Mouse (Mus musculus) adrenal gland, postnatal 14 days (tissue): ENCODE measurements at regions not wholly inside any gene's neighbourhood (a gene's known extent, or its start where the extent isn't known, plus 50 kb on each side); places are given as distances from the start of the nearest gene placed in this dataset.

ENCODE experiments used
- DNase-seq: peaks from one replicate; pipeline ENCODE4 v3.0.0; 2021; ENCODE audit warnings: mixed read lengths

DNA sequence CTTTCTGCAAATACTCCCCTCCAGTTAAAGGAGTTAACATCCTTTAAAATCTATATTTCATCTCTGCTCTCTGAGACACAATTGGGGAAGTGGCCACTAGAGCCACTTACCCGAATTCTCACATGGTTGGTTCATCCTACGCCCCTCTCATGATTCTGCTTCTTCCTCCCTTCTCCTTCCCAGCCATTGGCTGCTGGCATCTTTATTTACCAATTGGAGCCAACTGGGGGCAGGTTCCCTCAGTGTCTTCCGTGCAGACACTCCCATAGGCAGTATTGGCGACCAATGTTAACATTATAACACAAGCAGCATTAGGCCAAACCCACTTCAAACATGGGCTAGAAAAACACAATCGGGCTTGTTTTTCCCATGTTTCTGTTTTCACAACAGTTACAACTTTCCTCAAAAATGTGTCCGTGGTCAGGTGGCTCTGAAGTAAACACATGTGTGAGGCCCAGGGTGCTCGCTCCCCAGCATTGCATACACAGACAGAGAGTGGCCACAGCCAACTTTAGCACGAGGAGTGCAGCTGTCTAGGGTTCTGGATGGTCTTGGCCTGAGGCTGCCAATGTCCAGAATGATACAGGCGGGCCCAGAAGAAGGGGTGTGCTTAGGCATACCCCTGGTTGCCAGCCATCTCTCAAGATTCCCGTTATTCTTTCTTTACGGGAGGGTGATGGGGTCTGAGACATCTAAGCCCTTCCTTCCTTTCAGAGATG is 119.1 kb downstream of the Zfp706 start:
- DNase-seq, result no peak

DNA sequence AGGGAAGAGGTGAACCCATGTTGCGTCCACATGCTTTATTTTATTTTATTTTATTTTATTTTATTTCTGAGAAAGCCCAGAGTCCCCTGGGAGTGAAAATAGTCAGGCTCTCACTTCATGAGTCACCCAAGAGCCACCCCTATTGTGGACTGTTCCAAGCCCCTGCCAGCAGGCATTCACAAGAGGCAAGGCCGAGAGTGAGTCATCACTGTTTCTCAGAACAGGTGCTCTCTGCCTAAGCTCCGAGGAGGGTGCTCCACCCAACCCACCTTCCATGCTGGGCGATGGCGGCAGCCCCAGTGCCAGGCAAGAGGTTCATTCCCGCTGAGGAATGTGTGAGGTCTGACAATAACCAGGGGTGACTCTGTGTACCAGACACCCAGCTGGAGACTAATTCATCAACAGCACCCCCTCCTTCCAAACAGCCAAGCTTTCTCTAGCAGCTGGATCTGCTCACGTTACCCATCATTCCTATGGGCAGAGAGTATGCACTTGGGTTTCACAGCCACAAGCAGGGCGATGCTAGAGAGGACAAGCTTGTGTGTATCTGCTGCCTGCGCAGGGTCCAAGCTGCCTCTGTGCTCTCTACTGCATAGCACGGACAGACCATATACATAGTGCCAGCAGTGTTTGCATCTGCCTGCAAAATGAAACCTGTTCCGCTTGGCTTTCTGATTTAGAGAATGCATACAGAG is 122.8 kb downstream of the Zfp706 start:
- DNase-seq, result peak; percentile 79

DNA sequence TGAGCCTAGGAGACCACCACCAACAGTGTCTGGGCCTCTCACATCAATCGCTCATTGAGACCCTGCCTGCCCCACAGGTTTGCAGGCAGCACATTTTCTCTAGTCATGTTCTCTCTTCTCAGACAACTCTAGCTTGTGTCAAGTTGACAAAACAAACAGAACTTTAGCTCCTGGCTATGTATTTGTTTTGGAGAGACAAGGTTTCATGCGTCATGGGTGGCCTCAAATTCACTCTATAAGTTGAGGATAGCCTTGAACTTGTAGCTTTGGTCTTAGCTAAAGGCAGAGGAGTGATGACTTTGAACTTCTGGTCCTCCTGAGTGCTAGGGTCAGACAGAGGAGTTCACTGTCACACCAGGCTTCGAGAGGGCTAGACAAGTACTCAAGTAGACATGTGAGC is 123.5 kb downstream of the Zfp706 start:
- DNase-seq, result no peak

DNA sequence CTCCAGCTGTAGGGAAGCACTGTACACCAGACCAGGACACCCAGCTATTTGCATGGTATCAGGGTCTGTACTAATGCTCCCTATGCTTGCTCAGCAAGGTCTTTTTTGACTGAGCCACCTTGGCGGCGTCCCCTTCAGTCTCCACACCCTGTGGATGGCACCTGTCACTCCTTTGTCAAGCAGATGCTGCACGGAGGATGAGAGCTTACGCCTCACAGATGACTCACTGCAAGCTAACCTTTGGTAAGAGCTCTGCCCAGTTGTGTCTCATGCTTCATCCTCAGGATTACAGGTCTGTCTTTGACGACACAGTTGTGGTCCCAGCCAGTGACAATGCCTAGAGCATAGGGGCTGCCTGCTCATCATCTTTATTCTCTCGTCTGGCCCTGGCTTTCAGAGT is 124.4 kb downstream of the Zfp706 start:
- no peak for DNase-seq

DNA sequence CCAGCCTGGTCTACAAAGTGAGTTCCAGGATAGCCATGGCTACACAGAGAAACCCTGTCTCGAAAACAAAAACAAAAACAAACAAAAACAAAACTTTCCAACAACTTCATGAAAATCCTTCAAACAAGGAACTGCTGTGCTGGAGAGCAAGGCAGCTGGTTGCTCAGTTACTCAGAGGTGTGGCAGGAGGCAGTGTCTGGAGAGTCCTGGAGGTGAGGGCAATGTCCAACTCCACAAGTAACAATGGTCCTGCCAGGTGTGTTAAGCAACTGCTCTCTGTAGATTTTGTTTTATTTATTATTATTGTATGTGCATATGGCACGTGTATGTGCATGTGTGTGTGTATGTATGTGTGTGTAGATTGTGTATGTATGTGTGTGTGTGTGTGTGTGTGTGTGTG is 126.0 kb downstream of the Zfp706 start:
- no peak for DNase-seq

DNA sequence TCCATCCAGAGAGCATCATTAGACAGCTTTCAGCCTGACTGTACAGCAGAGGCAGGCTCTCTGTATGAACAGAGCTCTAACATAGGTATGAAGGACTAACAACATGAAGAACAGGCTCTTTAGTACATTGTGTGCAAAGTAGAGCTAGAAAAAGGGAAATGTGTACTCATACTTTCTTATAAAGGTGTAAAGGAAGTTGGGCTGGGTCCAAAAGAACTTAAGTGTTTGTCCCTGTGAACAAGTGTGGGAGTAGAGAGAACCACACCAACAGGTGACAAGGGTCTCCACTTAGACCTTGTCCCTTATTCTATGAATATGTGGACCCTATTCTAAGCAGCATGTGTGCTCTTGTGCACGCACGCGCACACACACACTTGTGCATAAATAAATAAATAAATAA is 127.0 kb downstream of the Zfp706 start:
- DNase-seq, result no peak

DNA sequence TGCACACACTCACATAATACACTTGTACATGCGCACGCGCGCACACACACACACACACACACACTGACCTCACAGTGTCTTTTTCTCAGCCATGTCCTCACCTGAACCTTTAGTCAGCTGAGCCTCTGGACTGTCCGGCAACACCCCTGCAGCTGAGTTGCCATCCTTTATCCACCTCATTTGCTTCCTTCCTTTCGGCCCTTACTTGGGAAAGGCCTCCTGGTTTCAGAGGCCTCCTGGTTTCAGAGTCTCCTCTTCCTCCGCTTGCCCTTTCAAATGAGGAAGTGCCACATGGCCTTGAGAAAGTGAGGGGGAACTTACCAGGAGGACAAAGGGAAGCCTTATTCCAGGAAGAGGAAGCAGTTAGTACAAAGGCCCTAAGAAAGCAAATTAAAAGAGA is 128.0 kb downstream of the Zfp706 start:
- no peak for DNase-seq

DNA sequence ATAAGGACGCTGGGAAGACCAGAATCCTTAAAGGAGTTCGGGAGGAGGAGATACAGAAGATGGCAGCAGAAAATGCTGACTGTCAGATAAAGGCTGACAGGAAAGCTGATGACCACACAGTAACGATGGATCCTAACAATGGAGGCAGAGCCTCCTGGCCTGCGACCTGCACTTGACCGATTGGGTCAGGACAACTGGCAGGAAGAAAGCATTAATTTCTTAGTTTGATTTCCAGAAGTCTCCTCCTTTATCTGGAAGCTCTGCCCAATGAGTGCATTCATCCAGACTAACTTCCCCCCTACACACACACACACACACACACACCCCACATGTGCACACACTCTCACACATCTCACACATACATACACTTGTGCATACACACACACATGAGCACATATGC is 128.6 kb downstream of the Zfp706 start:
- DNase-seq, result no peak

DNA sequence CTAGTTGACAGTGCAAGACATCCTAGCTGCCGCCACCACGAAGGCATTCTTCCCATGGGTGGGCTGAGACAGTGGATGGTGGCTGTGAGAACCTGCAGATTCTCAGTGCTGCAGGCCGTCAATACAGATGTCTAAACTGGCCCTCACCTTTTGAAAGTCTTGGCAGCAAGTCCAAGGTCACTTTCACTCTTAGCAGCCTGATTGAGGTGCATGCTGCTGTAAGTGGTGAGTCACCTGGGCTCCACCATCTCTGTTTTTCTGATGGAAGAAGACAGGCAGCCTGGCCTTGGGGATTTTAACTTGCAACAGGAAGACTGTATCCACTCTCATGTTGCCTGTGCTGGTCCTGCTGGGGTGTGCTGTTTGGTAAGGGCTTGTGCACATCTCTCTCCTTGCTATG is 129.3 kb downstream of the Zfp706 start:
- peak; percentile 68 for DNase-seq

DNA sequence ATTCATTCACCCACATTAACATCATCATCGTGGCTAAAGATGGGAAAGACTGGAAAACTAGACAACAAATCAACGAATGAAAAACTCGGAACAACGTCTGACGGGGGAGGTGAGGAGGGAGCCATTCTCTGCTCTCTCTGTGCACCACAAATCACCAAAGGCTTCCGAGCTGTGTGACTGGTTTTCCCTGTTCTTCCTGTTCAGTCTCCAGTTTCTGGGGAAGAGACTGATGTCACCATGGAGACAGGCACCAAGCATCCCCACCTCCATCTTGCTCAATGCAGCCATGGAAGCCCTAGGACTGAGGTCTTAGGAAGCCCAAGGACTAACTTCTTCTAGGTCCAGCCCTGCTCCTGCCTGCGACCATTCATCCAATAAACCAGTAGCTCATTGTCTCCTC is 130.1 kb downstream of the Zfp706 start:
- no peak for DNase-seq

DNA sequence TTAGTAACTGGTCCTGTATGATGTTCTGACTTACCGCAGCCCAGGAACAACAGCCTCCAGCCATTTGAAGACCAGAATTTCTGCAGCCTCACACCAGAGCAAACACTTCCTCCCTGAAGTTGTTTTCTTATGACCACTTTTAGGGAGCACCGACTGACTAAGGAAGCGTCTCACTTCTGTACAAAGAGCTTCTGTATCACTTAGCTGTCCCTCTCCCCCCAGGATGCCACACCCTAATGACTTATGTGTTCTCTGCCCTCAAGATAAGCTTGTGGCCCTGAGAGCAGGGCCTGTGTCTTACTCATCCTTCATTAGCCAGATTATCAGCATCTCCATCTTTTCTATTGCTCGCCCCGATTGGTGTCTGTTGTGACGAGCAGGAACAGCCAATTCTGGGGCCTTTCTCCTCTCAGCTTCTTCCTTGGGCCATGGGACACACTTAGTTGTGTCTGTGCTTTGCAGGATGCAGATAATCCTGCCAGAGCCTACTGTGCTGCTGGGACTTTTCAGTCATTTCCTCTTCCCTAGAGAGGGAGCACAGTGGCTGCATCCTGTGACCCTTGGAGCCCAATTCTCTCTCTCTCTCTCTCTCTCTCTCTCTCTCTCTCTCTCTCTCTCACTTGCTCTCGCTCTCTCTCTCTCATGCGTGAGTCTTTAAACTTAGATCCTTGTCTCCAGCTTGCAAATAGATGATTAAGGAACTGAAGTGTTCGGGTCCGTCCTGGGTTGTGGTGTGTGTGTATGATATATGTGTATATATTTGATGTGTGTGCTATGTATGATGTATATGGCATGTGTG is 131.4 kb downstream of the Zfp706 start:
- DNase-seq, result peak; percentile 34

DNA sequence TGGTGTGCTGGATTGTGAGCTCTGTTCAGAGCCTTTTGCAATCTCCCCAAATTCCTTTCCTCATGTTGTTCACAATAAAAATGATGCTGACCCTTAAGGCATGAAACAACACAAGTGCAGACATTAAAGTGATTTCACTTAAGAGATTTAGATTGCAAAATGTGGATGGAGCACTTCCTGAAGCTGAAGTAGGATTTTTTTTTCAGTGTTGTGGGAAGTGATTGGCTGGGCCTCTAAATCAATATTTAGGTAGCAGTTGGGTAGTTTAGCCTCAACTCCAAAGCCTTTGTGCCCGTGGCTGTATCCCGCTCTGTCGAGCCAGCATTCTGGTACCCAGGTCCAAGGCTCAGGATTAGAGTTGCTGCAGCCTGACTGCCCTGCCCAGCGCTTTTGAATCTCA is 133.0 kb downstream of the Zfp706 start:
- DNase-seq, result no peak

DNA sequence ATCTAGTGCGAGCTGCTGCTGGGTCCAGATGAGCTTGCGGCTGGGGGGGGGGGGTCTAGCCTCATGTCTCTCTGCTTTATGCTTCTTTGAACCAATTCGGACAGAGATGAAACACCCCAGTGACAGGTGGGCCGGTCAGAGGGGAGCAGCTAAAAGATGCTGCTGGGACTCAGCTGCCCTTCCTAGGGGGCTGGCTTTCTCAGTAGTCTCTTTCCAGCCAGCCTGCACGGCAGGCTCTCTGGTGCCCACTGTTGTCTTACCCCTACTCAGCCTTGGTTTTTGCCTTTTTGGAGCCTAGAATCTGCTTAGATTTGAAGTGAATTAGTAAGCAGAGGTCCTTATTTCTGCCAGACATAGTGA is 133.7 kb downstream of the Zfp706 start:
- DNase-seq, result no peak

DNA sequence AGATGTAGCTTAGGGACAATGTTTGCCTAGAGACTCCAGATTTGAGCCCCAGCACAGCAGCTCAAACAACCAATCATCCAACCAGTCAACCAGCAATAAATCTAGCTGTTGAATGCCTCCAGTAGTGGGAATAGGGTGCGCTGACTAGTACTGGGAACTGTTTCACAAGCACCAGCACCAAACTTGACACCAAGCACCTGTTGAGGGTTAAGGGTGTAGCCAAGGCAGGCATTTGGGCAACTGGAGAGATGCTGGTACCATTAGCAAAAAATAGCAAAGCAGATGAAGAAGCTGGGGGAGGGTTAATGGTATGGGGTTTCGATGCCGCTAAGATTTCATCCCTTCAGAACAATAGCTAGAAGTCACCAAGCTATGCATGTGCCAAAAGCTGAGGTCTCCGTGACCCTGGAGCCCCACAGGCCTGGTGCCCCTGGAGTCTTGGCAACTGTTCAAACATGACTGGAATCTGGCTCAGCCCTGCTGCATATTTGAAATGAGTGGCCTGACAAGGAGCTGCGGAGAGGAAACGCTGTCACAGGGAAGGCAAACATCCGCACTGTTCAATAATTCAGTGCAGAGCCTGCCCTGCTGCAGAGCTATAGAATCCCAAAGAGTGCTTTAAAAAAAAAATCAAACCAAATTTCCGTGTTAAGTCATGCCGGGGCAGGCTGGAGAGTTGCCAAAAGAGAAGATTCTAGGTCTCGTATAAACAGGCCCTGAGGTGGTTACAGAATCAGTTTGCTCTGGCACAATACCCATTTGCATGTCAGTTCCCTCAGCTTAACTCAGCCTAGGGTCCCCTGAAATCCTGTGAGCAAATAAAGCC is 134.3 kb downstream of the Zfp706 start:
- peak; percentile 86 for DNase-seq

DNA sequence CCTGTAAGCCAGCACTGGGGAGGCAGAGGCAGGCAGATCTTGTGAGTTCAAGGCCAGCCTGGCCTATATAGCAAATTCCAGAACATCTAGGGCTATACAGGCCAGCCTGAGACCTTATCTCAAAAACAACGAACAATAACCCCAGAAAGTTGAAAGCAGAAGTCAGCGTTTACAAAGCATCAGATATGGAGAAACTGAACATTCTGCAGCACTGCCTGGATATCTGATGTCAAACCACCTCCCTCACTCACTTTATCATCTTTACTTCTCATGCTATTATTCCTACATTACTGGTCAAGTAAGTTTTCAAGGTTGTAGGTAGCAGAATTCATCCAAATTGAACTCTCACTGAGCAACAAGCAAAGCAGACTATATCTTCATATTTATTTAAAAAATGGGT is 135.0 kb downstream of the Zfp706 start:
- DNase-seq, result no peak

DNA sequence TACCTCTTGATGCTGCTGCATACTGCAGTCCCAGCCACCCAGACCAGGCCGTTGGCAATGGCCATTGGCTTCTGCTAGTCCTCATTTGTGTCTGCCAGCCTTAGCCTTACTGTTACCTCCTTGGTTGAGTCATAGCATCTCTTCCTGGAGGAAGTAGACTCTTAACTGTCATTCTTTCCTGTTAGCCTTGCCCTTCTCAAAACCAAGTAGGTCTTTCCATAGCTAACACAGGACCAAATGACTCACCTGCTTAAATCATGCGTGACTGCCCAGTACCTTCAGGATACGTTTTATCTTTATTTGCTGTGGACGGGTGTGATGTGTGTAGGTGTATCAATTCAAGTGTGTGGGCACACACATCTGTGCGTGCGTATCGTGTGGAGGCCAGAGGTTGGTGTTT is 136.9 kb downstream of the Zfp706 start:
- DNase-seq, result no peak

DNA sequence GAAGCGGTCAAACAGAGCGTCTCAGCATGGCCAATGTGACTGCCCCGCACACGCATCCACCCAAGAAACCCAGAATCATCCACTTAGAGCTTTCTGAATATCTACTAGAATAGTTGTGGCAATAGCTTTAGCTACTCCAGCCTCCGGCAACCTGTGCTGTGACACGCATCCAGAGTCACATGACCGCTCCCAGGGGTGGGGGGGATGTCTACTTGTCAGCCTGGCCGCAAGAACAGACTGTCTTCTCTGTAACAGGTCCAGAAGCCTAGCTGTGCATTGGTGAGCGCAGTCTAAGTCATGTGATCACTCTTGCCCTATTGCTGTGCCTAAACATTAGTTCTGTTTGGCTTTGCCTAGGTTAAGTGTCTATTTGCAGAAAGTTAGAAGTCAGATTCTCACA is 137.5 kb downstream of the Zfp706 start:
- DNase-seq, result no peak

DNA sequence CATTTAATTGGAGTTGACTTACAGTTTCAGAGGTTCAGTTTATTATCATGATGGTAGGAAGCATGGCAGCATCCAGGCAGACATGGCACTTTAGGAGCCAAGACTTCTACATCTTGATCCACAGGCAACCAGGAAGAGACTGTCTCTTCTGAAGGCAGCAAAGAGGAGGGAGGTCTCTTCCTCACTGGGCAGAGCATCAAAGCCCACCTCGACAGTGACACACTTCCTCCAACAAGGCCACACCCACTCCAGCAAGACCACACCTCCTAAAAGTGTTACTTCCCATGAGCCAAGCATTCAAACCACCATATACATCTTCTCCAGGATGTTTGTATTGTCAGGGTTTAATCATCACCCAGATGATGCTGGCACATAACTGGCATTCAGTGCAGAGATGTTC is 141.5 kb downstream of the Zfp706 start:
- DNase-seq, result no peak

DNA sequence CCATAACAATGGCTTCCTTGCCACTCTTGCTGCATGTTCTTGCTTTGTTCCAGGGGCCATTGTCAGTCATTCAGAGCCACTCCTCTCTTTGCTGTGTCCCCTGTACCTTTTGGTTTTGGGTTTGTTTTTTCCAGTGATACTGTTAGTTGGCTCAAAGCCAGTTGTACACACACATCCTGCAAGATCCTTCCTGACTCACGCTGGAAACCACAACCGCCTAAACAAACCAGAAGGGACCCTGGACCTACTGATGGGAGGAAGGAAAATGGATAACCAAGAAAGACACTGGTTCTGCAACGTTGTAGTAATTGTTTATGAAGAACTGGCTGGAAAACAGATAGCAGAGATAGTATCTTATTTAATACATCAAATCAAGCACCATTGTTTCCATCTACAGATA is 142.2 kb downstream of the Zfp706 start:
- DNase-seq, result no peak

DNA sequence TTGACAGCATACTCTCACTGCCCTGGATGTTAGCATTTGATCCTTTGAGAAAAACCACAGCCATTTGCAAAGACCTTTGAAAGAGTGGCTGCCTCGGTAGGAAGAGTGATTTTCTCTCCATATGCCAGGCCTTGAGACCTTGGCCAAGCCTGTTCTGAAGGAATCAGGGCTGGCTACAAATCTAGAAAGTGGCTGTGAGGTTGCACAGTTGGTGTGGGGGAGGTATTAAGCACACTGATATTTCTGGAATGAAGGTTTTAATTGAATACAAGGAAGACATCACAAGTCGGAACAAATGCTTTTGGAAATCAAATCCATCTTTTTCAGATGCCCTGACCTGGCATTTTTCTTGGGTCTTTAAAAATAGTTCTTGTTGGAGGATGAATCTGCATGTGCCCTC is 143.5 kb downstream of the Zfp706 start:
- DNase-seq, result no peak

DNA sequence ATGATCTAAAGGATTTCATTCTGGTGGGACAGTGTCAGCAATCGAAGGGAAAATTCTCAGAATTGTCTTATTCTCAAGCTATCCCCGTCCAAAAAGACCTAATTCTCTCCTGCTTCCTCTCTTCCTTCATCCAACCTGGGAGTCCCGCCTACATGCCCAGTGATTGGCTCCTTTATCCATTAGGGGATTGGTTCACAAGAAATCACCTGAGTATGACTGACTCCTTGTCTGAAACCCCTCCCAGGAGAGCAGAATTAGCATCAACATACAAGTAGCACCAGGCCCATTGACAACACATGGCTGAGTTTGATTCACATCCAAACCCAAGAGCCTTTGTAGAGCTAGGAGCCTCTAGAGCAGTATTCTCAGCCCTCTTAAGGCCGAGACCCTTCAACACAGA is 148.9 kb downstream of the Zfp706 start:
- no peak for DNase-seq

DNA sequence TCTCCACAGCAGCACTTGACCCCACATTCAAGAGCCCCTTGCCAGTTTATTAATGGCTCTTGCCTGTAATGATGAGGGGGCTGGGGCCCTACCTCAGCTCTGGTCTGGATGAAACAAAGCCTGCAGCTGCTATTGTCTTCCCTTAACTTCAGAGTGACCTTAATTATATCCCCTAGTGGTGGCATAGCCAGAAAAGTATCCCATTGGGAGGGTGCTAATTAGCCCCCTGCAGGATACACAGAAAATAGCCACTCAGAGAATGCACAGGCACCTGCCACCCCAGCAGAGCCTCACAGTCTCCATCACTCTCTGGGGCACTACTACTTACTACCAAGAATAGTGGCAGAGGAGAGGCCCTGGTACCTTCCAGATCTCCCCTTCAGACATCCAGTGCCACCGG is 150.0 kb downstream of the Zfp706 start:
- DNase-seq, result no peak
